Mouse (Mus musculus): Measurements from ENCODE around the gene Mphosph9.
A peak's percentile ranks its signal among the peaks of the same experiment; 100 is the strongest.
"Not testable (repeated sequence)": the region's sequence is repeated elsewhere in the genome, so short reads cannot be mapped to it uniquely, and the experiment has no call there.

The Mphosph9 gene

GRCm38 (mm10) chr5:124225891-124226290 lies 101.9 kb downstream of the Mphosph9 start:
- Histone ChIP-seq H3K36me3 (ENCODE audit: control insufficient read depth, insufficient read depth, low read length, poor library complexity, severe bottlenecking) (no peaks in the 10 kb centered on the region), H3K27me3 (ENCODE audit: control insufficient read depth, insufficient read depth, low read length, poor library complexity, severe bottlenecking) (no peaks in the 10 kb centered on the region)
- peak; percentile 51 for DNase-seq (ENCODE audit: low read depth, low spot score)

GRCm38 (mm10) chr5:124224321-124225092 lies 103.3 kb downstream of the Mphosph9 start:
- no peaks in the 10 kb centered on the region for H3K36me3 ChIP-seq (ENCODE audit: control insufficient read depth, insufficient read depth, low read length, poor library complexity, severe bottlenecking)
- H3K27me3 ChIP-seq (ENCODE audit: control insufficient read depth, insufficient read depth, low read length, poor library complexity, severe bottlenecking), result no peaks in the 10 kb centered on the region
- DNase-seq (ENCODE audit: low read depth, low spot score), result no peak

- DNase-seq (ENCODE audit: low read depth, low spot score), result no peak
- Histone ChIP-seq H3K36me3 (ENCODE audit: control insufficient read depth, insufficient read depth, low read length, poor library complexity, severe bottlenecking) (no peaks in the 10 kb centered on the region), H3K27me3 (ENCODE audit: control insufficient read depth, insufficient read depth, low read length, poor library complexity, severe bottlenecking) (no peaks in the 10 kb centered on the region)
Observed at GRCm38 (mm10) chr5:124223574-124223973, 104.2 kb downstream of the Mphosph9 start.

GRCm38 (mm10) chr5:124222696-124223095 lies 105.1 kb downstream of the Mphosph9 start:
- H3K27me3 ChIP-seq (ENCODE audit: control insufficient read depth, insufficient read depth, low read length, poor library complexity, severe bottlenecking), result no peaks in the 10 kb centered on the region
- no peaks in the 10 kb centered on the region for H3K36me3 ChIP-seq (ENCODE audit: control insufficient read depth, insufficient read depth, low read length, poor library complexity, severe bottlenecking)
- DNase-seq (ENCODE audit: low read depth, low spot score), result no peak

GRCm38 (mm10) chr5:124221736-124222040 lies 106.1 kb downstream of the Mphosph9 start:
- Histone ChIP-seq H3K36me3 (ENCODE audit: control insufficient read depth, insufficient read depth, low read length, poor library complexity, severe bottlenecking) (no peaks in the 10 kb centered on the region), H3K27me3 (ENCODE audit: control insufficient read depth, insufficient read depth, low read length, poor library complexity, severe bottlenecking) (no peaks in the 10 kb centered on the region)
- no peak for DNase-seq (ENCODE audit: low read depth, low spot score)

- DNase-seq (ENCODE audit: low read depth, low spot score), result no peak
- no peaks in the 10 kb centered on the region for H3K27me3 ChIP-seq (ENCODE audit: control insufficient read depth, insufficient read depth, low read length, poor library complexity, severe bottlenecking)
- H3K36me3 ChIP-seq (ENCODE audit: control insufficient read depth, insufficient read depth, low read length, poor library complexity, severe bottlenecking), result no peaks in the 10 kb centered on the region
Observed at GRCm38 (mm10) chr5:124221037-124221735, 106.6 kb downstream of the Mphosph9 start.

- H3K36me3 ChIP-seq (ENCODE audit: control insufficient read depth, insufficient read depth, low read length, poor library complexity, severe bottlenecking), result no peaks in the 10 kb centered on the region
- no peak for DNase-seq (ENCODE audit: low read depth, low spot score)
- no peaks in the 10 kb centered on the region for H3K27me3 ChIP-seq (ENCODE audit: control insufficient read depth, insufficient read depth, low read length, poor library complexity, severe bottlenecking)
Observed at GRCm38 (mm10) chr5:124220551-124220950, 107.2 kb downstream of the Mphosph9 start.

- H3K36me3 ChIP-seq (ENCODE audit: control insufficient read depth, insufficient read depth, low read length, poor library complexity, severe bottlenecking), result no peaks in the 10 kb centered on the region
- DNase-seq (ENCODE audit: low read depth, low spot score), result peak; percentile 69
- no peaks in the 10 kb centered on the region for H3K27me3 ChIP-seq (ENCODE audit: control insufficient read depth, insufficient read depth, low read length, poor library complexity, severe bottlenecking)
Observed at GRCm38 (mm10) chr5:124219431-124219830, 108.3 kb downstream of the Mphosph9 start.

- Histone ChIP-seq H3K27me3 (ENCODE audit: control insufficient read depth, insufficient read depth, low read length, poor library complexity, severe bottlenecking) (no peaks in the 10 kb centered on the region), H3K36me3 (ENCODE audit: control insufficient read depth, insufficient read depth, low read length, poor library complexity, severe bottlenecking) (no peaks in the 10 kb centered on the region)
- no peak for DNase-seq (ENCODE audit: low read depth, low spot score)
Observed at GRCm38 (mm10) chr5:124218986-124219385, 108.8 kb downstream of the Mphosph9 start.

- no peaks in the 10 kb centered on the region for H3K27me3 ChIP-seq (ENCODE audit: control insufficient read depth, insufficient read depth, low read length, poor library complexity, severe bottlenecking)
- H3K36me3 ChIP-seq (ENCODE audit: control insufficient read depth, insufficient read depth, low read length, poor library complexity, severe bottlenecking), result no peaks in the 10 kb centered on the region
- DNase-seq (ENCODE audit: low read depth, low spot score), result peak; percentile 32
Observed at GRCm38 (mm10) chr5:124217566-124218249, 110.1 kb downstream of the Mphosph9 start.

GRCm38 (mm10) chr5:124217092-124217491 lies 110.7 kb downstream of the Mphosph9 start:
- not testable (repeated sequence) for DNase-seq (ENCODE audit: low read depth, low spot score); H3K36me3 ChIP-seq (ENCODE audit: control insufficient read depth, insufficient read depth, low read length, poor library complexity, severe bottlenecking); H3K27me3 ChIP-seq (ENCODE audit: control insufficient read depth, insufficient read depth, low read length, poor library complexity, severe bottlenecking)

- no peak for DNase-seq (ENCODE audit: low read depth, low spot score)
- Histone ChIP-seq H3K36me3 (ENCODE audit: control insufficient read depth, insufficient read depth, low read length, poor library complexity, severe bottlenecking) (no peaks in the 10 kb centered on the region), H3K27me3 (ENCODE audit: control insufficient read depth, insufficient read depth, low read length, poor library complexity, severe bottlenecking) (no peaks in the 10 kb centered on the region)
Observed at GRCm38 (mm10) chr5:124216403-124216802, 111.4 kb downstream of the Mphosph9 start.

GRCm38 (mm10) chr5:124215647-124216046 lies 112.1 kb downstream of the Mphosph9 start:
- Histone ChIP-seq H3K27me3 (ENCODE audit: control insufficient read depth, insufficient read depth, low read length, poor library complexity, severe bottlenecking) (no peaks in the 10 kb centered on the region), H3K36me3 (ENCODE audit: control insufficient read depth, insufficient read depth, low read length, poor library complexity, severe bottlenecking) (no peaks in the 10 kb centered on the region)
- no peak for DNase-seq (ENCODE audit: low read depth, low spot score)

- peak; percentile 57 for DNase-seq (ENCODE audit: low read depth, low spot score)
- Histone ChIP-seq H3K36me3 (ENCODE audit: control insufficient read depth, insufficient read depth, low read length, poor library complexity, severe bottlenecking) (no peaks in the 10 kb centered on the region), H3K27me3 (ENCODE audit: control insufficient read depth, insufficient read depth, low read length, poor library complexity, severe bottlenecking) (no peaks in the 10 kb centered on the region)
Observed at GRCm38 (mm10) chr5:124214516-124215145, 113.1 kb downstream of the Mphosph9 start.
